In genomic region chr1:33470222-33470621, GRCm38 (mm10) we compare ENCODE assay signal across 8 mouse cellular contexts.
"Had no signal": no experiment of that assay in that cellular context is flagged by ENCODE, and none has a peak within 500 bp of the region (broad histone marks: within the 10 kb centered on the region; RNA-seq: fewer than 3 reads in every experiment).

No protein-coding gene starts in this region.

- H3K4me1 ChIP-seq: liver, embryonic 15.5 days; midbrain, embryonic 12.5 days; neural tube, embryonic 12.5 days had no signal

- H3K4me3 ChIP-seq: limb, embryonic 10.5 days; liver, embryonic 15.5 days; midbrain, embryonic 12.5 days; myocyte; neural tube, embryonic 12.5 days had no signal

- H3K27ac ChIP-seq: kidney, postnatal 0 days; limb, embryonic 10.5 days; liver, embryonic 15.5 days; midbrain, embryonic 12.5 days; neural tube, embryonic 12.5 days had no signal

- H3K9ac ChIP-seq: liver, embryonic 15.5 days; midbrain, embryonic 12.5 days; neural tube, embryonic 12.5 days had no signal

- H3K9me3 ChIP-seq: limb, embryonic 10.5 days; liver, embryonic 15.5 days; midbrain, embryonic 12.5 days; neural tube, embryonic 12.5 days had no signal

- H3K36me3 ChIP-seq: midbrain, embryonic 12.5 days; neural tube, embryonic 12.5 days had no signal

- H3K27me3 ChIP-seq: liver, embryonic 15.5 days; midbrain, embryonic 12.5 days; neural tube, embryonic 12.5 days had no signal

- ATAC-seq: lung, postnatal 0 days had no signal

- H3K4me2 ChIP-seq: liver, embryonic 11.5 days; liver, embryonic 15.5 days; midbrain, embryonic 12.5 days; neural tube, embryonic 12.5 days had no signal
